10 mouse cellular contexts compared by ENCODE assay signal in the genomic region with DNA sequence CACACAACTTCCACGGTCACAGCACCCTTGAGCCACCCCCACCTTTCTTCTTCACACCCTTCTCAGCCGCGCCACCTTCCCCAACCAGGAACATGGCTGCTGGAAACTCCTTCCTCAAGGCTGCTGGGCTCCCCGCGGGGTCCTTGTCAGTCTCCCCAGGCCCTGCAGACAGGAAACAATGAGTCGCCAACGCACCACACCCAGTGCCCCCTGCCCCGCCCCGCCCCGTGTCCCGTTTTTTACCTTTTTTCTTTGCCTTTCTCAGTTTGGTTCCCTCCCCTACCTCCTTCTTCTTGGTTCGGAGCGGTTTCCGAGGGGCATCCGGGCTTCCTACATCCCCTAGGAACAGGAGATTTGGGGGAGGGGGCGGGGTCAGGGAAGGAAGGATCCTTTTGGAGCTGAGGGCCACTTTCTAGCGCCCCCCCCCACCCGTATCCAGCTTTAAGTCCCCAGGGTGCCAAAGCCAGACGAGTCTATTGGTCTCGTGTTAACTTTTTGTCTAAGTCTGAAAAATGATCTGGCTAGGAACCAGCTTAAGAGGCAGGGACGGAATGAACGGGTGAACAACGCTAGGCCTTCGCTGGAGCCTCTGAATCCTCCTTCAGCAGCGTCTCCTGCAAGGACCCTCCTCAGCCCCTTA. TPM values are rescaled to one million over a fixed set of nuclear protein-coding genes. Genes with fewer than 3 reads are reported as not detected.
A peak's percentile ranks its signal among the peaks of the same experiment; 100 is the strongest.
DNase-seq lines count a peak whose midpoint lies in the region; ATAC-seq and TF ChIP-seq lines count a peak whose summit lies in the region.
"Had no signal": no experiment of that assay in that cellular context is flagged by ENCODE, and none has a peak within 500 bp of the region (broad histone marks: within the 10 kb centered on the region; RNA-seq: fewer than 3 reads in every experiment).

No protein-coding gene starts in this region.

- DNase-seq in CD4-positive, CD25-positive, alpha-beta regulatory T cell, adult 2 months (ENCODE audit: low read depth, low spot score) = peak; percentile 31
- peak; percentile 25 for DNase-seq in brain, embryonic 14.5 days (ENCODE audit: low read depth)
- DNase-seq in thymus, postnatal 25 days = no peak
- DNase-seq in layer of hippocampus, postnatal 25 days (ENCODE audit: extremely low spot score in 1 of 2, low spot score in 1 of 2) = no peak
- no peak for DNase-seq in cerebellum, adult 11-12 months
- DNase-seq: cerebellum, adult 9-10 months had no signal

- peak overlapping the region; percentile 33 for H3K4me3 ChIP-seq in hindbrain, embryonic 12.5 days
- H3K4me3 ChIP-seq in midbrain, embryonic 12.5 days = peak overlapping the region; percentile 32

- no peak overlapping the region for H3K27ac ChIP-seq in hindbrain, embryonic 12.5 days
- no peak overlapping the region for H3K27ac ChIP-seq in midbrain, embryonic 12.5 days (replicated peaks)

- WGBS in hindbrain, embryonic 12.5 days = 1% methylated on average over 25 of the region's 25 CpGs
- 2% methylated on average over 25 of the region's 25 CpGs for WGBS in midbrain, embryonic 12.5 days

- H3K4me2 ChIP-seq in hindbrain, embryonic 12.5 days (replicated peaks) = peak overlapping the region; percentile 61
- H3K4me2 ChIP-seq in midbrain, embryonic 12.5 days (replicated peaks) = peak overlapping the region; percentile 57

- no peak for ATAC-seq in CD4-positive, CD25-positive, alpha-beta regulatory T cell, adult 4 months
- no peak for ATAC-seq in hindbrain, embryonic 12.5 days (ENCODE audit: low FRiP score)
- no peak for ATAC-seq in midbrain, embryonic 12.5 days (ENCODE audit: low FRiP score, low read depth)

- no peak for TF ChIP-seq CTCF in brain, embryonic 14.5 days (IDR thresholded peaks at IDR 0.05; ENCODE audit: borderline replicate concordance, extremely low read depth, insufficient read depth, insufficient read length)

- no peaks in the 10 kb centered on the region for H3K36me3 ChIP-seq in hindbrain, embryonic 12.5 days
- no peaks in the 10 kb centered on the region for H3K36me3 ChIP-seq in midbrain, embryonic 12.5 days

- no peak for TF ChIP-seq POLR2A in brain, embryonic 14.5 days (IDR thresholded peaks at IDR 0.05; ENCODE audit: borderline replicate concordance, extremely low read depth, insufficient read depth, insufficient read length, poor library complexity, severe bottlenecking)

- H3K9me3 ChIP-seq in hindbrain, embryonic 12.5 days (replicated peaks) = no peaks in the 10 kb centered on the region
- H3K9me3 ChIP-seq in midbrain, embryonic 12.5 days = 0 out of 2 replicates have a peak, but pooled peaks cover 3% of the 10 kb centered on the region

- H3K9ac ChIP-seq in hindbrain, embryonic 12.5 days = peak overlapping the region; percentile 52; the same call in 1 of the 2 replicates
- peak overlapping the region; percentile 17 for H3K9ac ChIP-seq in midbrain, embryonic 12.5 days (replicated peaks)

- H3K27me3 ChIP-seq in hindbrain, embryonic 12.5 days = peaks cover 85% of the 10 kb centered on the region
- peaks cover 82% of the 10 kb centered on the region for H3K27me3 ChIP-seq in midbrain, embryonic 12.5 days

- peaks cover 24% of the 10 kb centered on the region for H3K4me1 ChIP-seq in hindbrain, embryonic 12.5 days
- peaks cover 24% of the 10 kb centered on the region for H3K4me1 ChIP-seq in midbrain, embryonic 12.5 days

RNA-seq across cellular contexts. Expression of gene Tulp1, which starts 2.2 kb away (rescaled TPM):
- under 1 TPM in 1 of 2 experiments, not detected in 1; 0.34 TPM for polyA plus RNA-seq in CD4-positive, CD25-positive, alpha-beta regulatory T cell, adult 4 months (2017; shearing (Covaris generic))
- 1.3 and 1.9 TPM in 2 replicates for polyA plus RNA-seq in brain, embryonic 14.5 days (2012; rRNA removed)
- 5.0 and 6.8 TPM in 2 replicates for polyA plus RNA-seq in hindbrain, embryonic 12.5 days (2016; fragmentation: Nextera tagmentation; extraction: Ambion mirVana)
- 4.9 and 5.1 TPM in 2 replicates for polyA plus RNA-seq in midbrain, embryonic 12.5 days (2016; fragmentation: Nextera tagmentation; extraction: Ambion mirVana)
- total RNA-seq in layer of hippocampus, postnatal 25 days (2021) = not detected
- total RNA-seq: left cerebral cortex, adult 18-20 months had no signal

RNA-seq across cellular contexts. Expression of gene Tead3, which starts 12.2 kb away (rescaled TPM):
- polyA plus RNA-seq in CD4-positive, CD25-positive, alpha-beta regulatory T cell, adult 4 months (2017; shearing (Covaris generic)) = not detected
- 15.6 and 16.4 TPM in 2 replicates for polyA plus RNA-seq in brain, embryonic 14.5 days (2012; rRNA removed)
- polyA plus RNA-seq in hindbrain, embryonic 12.5 days (2016; fragmentation: Nextera tagmentation; extraction: Ambion mirVana) = 7.0 and 7.7 TPM in 2 replicates
- polyA plus RNA-seq in midbrain, embryonic 12.5 days (2016; fragmentation: Nextera tagmentation; extraction: Ambion mirVana) = 5.2 and 5.7 TPM in 2 replicates
- total RNA-seq in layer of hippocampus, postnatal 25 days (2021) = 1 to 10 TPM; 2.2 to 4.0 TPM

RNA-seq across cellular contexts. Expression of gene Rpl10a, which starts 34.5 kb away (rescaled TPM):
- 100 to 1,000 TPM; 798 to 811 TPM for polyA plus RNA-seq in CD4-positive, CD25-positive, alpha-beta regulatory T cell, adult 4 months (2017; shearing (Covaris generic))
- 1,651 and 1,905 TPM in 2 replicates for polyA plus RNA-seq in brain, embryonic 14.5 days (2012; rRNA removed)
- 287 and 354 TPM in 2 replicates for polyA plus RNA-seq in hindbrain, embryonic 12.5 days (2016; fragmentation: Nextera tagmentation; extraction: Ambion mirVana)
- polyA plus RNA-seq in midbrain, embryonic 12.5 days (2016; fragmentation: Nextera tagmentation; extraction: Ambion mirVana) = 329 and 373 TPM in 2 replicates
- 100 to 1,000 TPM; 353 to 376 TPM for total RNA-seq in layer of hippocampus, postnatal 25 days (2021)

RNA-seq across cellular contexts. Expression of gene Fance, which starts 49.5 kb away (rescaled TPM):
- polyA plus RNA-seq in CD4-positive, CD25-positive, alpha-beta regulatory T cell, adult 4 months (2017; shearing (Covaris generic)) = 1 to 10 TPM; 3.7 to 7.7 TPM
- polyA plus RNA-seq in brain, embryonic 14.5 days (2012; rRNA removed) = 14.2 and 19.6 TPM in 2 replicates
- 24.7 and 28.3 TPM in 2 replicates for polyA plus RNA-seq in hindbrain, embryonic 12.5 days (2016; fragmentation: Nextera tagmentation; extraction: Ambion mirVana)
- polyA plus RNA-seq in midbrain, embryonic 12.5 days (2016; fragmentation: Nextera tagmentation; extraction: Ambion mirVana) = 28.5 and 30.5 TPM in 2 replicates
- 10 to 100 TPM; 22.6 to 27.1 TPM for total RNA-seq in layer of hippocampus, postnatal 25 days (2021)

Comparison
In these comparisons a context has a peak if more than half of its experiments do, and no peak if none do; other contexts are left out.
1. DNase-seq: peak in CD4-positive, CD25-positive, alpha-beta regulatory T cell, adult 2 months (single experiment) and brain, embryonic 14.5 days (single experiment); none in thymus, postnatal 25 days (single experiment), layer of hippocampus, postnatal 25 days (0 of 2) and cerebellum, adult 11-12 months (single experiment).